Mouse (Mus musculus) brain, adult 2 months (tissue): ENCODE data around the gene Grid1.

Experiments used
- DNase-seq: peaks from one replicate; pipeline ENCODE4 v3.0.0; 2011; ENCODE audit warnings: low read depth, low spot score

The Grid1 gene

GRCm38 (mm10) chr14:35374374-35374773, 554.5 kb downstream of the Grid1 start:
- DNase-seq = no peak

- DNase-seq = peak; percentile 25
Measured at GRCm38 (mm10) chr14:35393591-35393990, 573.7 kb downstream of the Grid1 start.

- DNase-seq = no peak
Measured at GRCm38 (mm10) chr14:35404249-35404908, 584.5 kb downstream of the Grid1 start.

GRCm38 (mm10) chr14:35430259-35430658, 610.4 kb downstream of the Grid1 start:
- DNase-seq = no peak

GRCm38 (mm10) chr14:35453702-35454101, 633.8 kb downstream of the Grid1 start:
- DNase-seq = peak; percentile 67

- peak; percentile 12 for DNase-seq
Measured at GRCm38 (mm10) chr14:35468254-35468653, 648.3 kb downstream of the Grid1 start.

GRCm38 (mm10) chr14:35486017-35486416, 666.1 kb downstream of the Grid1 start:
- DNase-seq = peak; percentile 72

- peak; percentile 31 for DNase-seq
Measured at GRCm38 (mm10) chr14:35502324-35502723, 682.4 kb downstream of the Grid1 start.

- peak; percentile 52 for DNase-seq
Measured at GRCm38 (mm10) chr14:35519402-35519801, 699.5 kb downstream of the Grid1 start.

- no peak for DNase-seq
Measured at GRCm38 (mm10) chr14:35538835-35539234, 718.9 kb downstream of the Grid1 start.

- DNase-seq = no peak
Measured at GRCm38 (mm10) chr14:35541254-35541991, 721.5 kb downstream of the Grid1 start.

- no peak for DNase-seq
Measured at GRCm38 (mm10) chr14:35541992-35542380, 722.1 kb downstream of the Grid1 start.

GRCm38 (mm10) chr14:35554288-35554687, 734.4 kb downstream of the Grid1 start:
- DNase-seq = peak; percentile 91

GRCm38 (mm10) chr14:35561244-35561893, 741.5 kb downstream of the Grid1 start:
- peak; percentile 76 for DNase-seq

GRCm38 (mm10) chr14:35572991-35573502, 753.1 kb downstream of the Grid1 start:
- DNase-seq = peak; percentile 64

GRCm38 (mm10) chr14:35574489-35574888, 754.6 kb downstream of the Grid1 start:
- DNase-seq = no peak

GRCm38 (mm10) chr14:35575285-35575684, 755.4 kb downstream of the Grid1 start:
- no peak for DNase-seq

GRCm38 (mm10) chr14:35625749-35626148, 805.8 kb downstream of the Grid1 start:
- no peak for DNase-seq
